Mouse (Mus musculus) C2C12 (cell line): ENCODE measurements at regions not wholly inside any gene's neighbourhood (a gene's known extent, or its start where the extent isn't known, plus 50 kb on each side); places are given as distances from the start of the nearest gene placed in this dataset.

Experiments
- CEBPB ChIP-seq: IDR thresholded peaks from one replicate; pipeline ENCODE4 v1.6.1; 2011; ENCODE audit warnings: low read depth, mild to moderate bottlenecking, control low read depth, moderate library complexity
- CTCF ChIP-seq: IDR thresholded peaks from one replicate; pipeline ENCODE4 v1.5.1; 2011; ENCODE audit not compliant: control insufficient read depth, insufficient read depth, insufficient read length
- MAX ChIP-seq: IDR thresholded peaks from one replicate; pipeline ENCODE4 v1.6.1; 2011; ENCODE audit warnings: mild to moderate bottlenecking, control low read depth
- MYOD1 ChIP-seq: IDR thresholded peaks from one replicate; pipeline ENCODE4 v1.6.1; 2011; ENCODE audit warnings: low read depth; ENCODE audit not compliant: control insufficient read depth, insufficient read length
- MYOG ChIP-seq: IDR thresholded peaks from one replicate; pipeline ENCODE4 v1.6.1; 2011; ENCODE audit not compliant: control insufficient read depth, insufficient read length; ENCODE audit errors: extremely low read depth
- USF1 ChIP-seq: IDR thresholded peaks from one replicate; pipeline ENCODE4 v1.6.1; 2011; ENCODE audit warnings: low read depth, mild to moderate bottlenecking, control low read depth, moderate library complexity

DNA sequence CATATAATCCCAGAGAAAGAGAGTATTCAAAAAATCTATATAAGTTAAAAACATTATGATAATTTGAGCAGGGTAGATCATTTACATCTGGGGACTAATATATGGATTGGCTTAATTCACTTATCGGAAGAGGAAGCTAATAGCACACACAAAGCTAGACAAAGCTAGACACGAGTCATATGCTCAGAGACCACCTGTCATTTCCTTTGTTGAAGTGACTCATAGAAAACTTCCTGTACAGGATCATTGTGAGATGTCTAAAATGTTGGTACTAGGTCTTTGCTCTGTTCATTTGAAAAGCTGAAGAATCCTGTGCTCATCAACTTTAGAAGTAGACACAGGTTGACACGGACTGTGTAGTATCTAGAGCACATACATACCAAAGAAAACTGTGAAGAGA, 101.5 kb downstream of the Ndfip2 start:
- TF ChIP-seq CTCF (no peak), MAX (no peak), MYOD1 (peak; percentile 84), CEBPB (no peak), USF1 (no peak), MYOG (no peak)
